Mouse (Mus musculus) testis, adult 2 months (tissue): ENCODE measurements around the gene Camta2.

ENCODE experiments used
- CTCF ChIP-seq: fragments of 200-500 bp; IDR thresholded peaks from 2 replicates; pipeline ENCODE4 v1.5.1; 2012; ENCODE audit warnings: low read depth, mild to moderate bottlenecking, inconsistent platforms, low read length, moderate library complexity; ENCODE audit not compliant: control insufficient read depth, insufficient read depth, insufficient replicate concordance
- POLR2A ChIP-seq: fragments of 200-500 bp; IDR thresholded peaks from 2 replicates; pipeline ENCODE4 v1.6.1; 2012; ENCODE audit warnings: low read depth, mild to moderate bottlenecking, inconsistent platforms, low read length, moderate library complexity; ENCODE audit not compliant: control insufficient read depth

- TF ChIP-seq CTCF (no peak), POLR2A (no peak)
Measured at GRCm38 (mm10) chr11:70650322-70651175, 37.4 kb downstream of the Camta2 start.
